Mouse (Mus musculus) limb, embryonic 12.5 days (tissue): ENCODE measurements around the gene Cavin1. TPM values are rescaled to one million over a fixed set of nuclear protein-coding genes. Genes with fewer than 3 reads are reported as not detected.

ENCODE experiments used
- ATAC-seq: fragments of 200-750 bp; cut with Nextera tagmentation; 2 replicates; pipeline ENCODE4 v1.8.0; 2017; ENCODE audit warnings: low read depth, moderate TSS enrichment; ENCODE audit not compliant: insufficient number of reproducible peaks, insufficient read depth, low FRiP score, low TSS enrichment
- H3K27ac ChIP-seq: fragments of 300-500 bp; sonication (generic); 2 replicates; pipeline ENCODE4 v1.5.1; 2016; ENCODE audit warnings: mild to moderate bottlenecking, moderate library complexity
- H3K27me3 ChIP-seq: fragments of 300-500 bp; sonication (generic); 2 replicates; pipeline ENCODE4 v1.6.1; 2016; ENCODE audit warnings: mild to moderate bottlenecking, moderate library complexity
- H3K36me3 ChIP-seq: fragments of 300-500 bp; sonication (generic); 2 replicates; pipeline ENCODE4 v1.6.1; 2016; ENCODE audit warnings: mild to moderate bottlenecking, moderate library complexity
- H3K4me1 ChIP-seq: fragments of 300-500 bp; sonication (generic); replicated peaks from 2 replicates; pipeline ENCODE4 v1.6.1; 2016
- H3K4me2 ChIP-seq: fragments of 300-500 bp; sonication (generic); 2 replicates; pipeline ENCODE4 v1.6.1; 2016; ENCODE audit warnings: mild to moderate bottlenecking, moderate library complexity
- H3K4me3 ChIP-seq: fragments of 300-500 bp; sonication (generic); replicated peaks from 2 replicates; pipeline ENCODE4 v1.5.1; 2016; ENCODE audit warnings: mild to moderate bottlenecking
- H3K9ac ChIP-seq: fragments of 300-500 bp; sonication (generic); replicated peaks from 2 replicates; pipeline ENCODE4 v1.6.1; 2016; ENCODE audit warnings: mild to moderate bottlenecking, moderate library complexity
- H3K9me3 ChIP-seq: fragments of 300-500 bp; sonication (generic); 2 replicates; pipeline ENCODE4 v1.6.1; 2016; ENCODE audit warnings: mild to moderate bottlenecking, moderate library complexity
- WGBS: fragments of 180-500 bp; shearing (Covaris S2); methylation state at CpG from one replicate; pipeline ENCODE4 v1.1.7; 2016; 5-methylcytosine and 5-hydroxymethylcytosine counted together
- polyA plus RNA-seq: library from polyadenylated mRNA; unstranded; fragments of >200 nt; fragmentation: Nextera tagmentation; extraction: Ambion mirVana; gene quantifications from 2 replicates; pipeline ENCODE4 v1.2.1, GENCODE M21; 2016

Cavin1 gene
- polyA plus RNA-seq, 1 experiment from 2014 or later: 38.4 TPM

- H3K4me3 ChIP-seq: no peak overlapping the region
- WGBS: 88% methylated on average over 8 of the region's 8 CpGs
- H3K36me3 ChIP-seq: peaks cover 6% of the 10 kb centered on the region; the same call in 1 of the 2 replicates
- H3K9ac ChIP-seq: no peak overlapping the region
- H3K4me1 ChIP-seq: peaks cover 37% of the 10 kb centered on the region
- no peaks in the 10 kb centered on the region for H3K27me3 ChIP-seq
- H3K4me2 ChIP-seq: no peak overlapping the region
- no peak for ATAC-seq
- no peak overlapping the region for H3K27ac ChIP-seq
- H3K9me3 ChIP-seq: no peaks in the 10 kb centered on the region
These were observed 35.0 kb downstream of the Cavin1 start for GRCm38 (mm10) chr11:100935373-100936355.

DNA sequence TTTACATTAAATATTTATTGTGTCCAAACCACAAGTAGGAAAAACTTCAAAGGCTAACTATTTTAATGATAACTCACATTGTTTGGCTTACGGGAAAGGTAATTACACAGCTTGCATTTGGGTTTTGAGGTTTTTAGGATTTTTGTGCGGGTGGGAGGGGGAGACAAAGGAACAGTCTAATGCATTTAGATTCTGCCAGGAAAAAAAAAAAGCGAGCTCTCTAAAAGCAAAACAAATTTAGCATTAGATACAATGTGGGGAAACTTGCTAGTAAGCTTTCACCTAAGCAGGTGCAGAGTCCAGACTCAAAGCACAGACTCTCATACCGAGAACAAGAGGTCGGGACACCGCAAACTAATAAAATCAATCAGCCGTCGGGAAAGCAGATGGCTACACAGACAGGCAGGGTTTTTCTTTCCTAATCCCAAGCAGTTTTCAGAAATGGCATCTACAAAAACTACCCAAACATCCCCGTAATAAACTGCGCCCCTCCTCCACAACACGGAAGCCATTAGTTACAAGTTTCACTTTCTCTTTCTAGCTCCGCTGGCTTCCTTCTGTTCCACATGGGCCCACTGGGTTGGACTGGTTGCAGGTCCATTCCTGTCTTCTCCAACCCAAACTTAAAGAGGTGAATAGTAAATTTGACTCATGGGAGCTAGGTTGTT lies 39.3 kb downstream of the Cavin1 start:
- WGBS: 42% methylated on average over 12 of the region's 12 CpGs
- H3K4me3 ChIP-seq: peak overlapping the region; percentile 21
- ATAC-seq: no peak
- no peak overlapping the region for H3K27ac ChIP-seq
- peak overlapping the region; percentile 41 for H3K4me2 ChIP-seq
- H3K36me3 ChIP-seq: peaks cover 6% of the 10 kb centered on the region; the same call in 1 of the 2 replicates
- H3K9ac ChIP-seq: no peak overlapping the region
- H3K9me3 ChIP-seq: no peaks in the 10 kb centered on the region
- H3K4me1 ChIP-seq: peaks cover 11% of the 10 kb centered on the region
- no peaks in the 10 kb centered on the region for H3K27me3 ChIP-seq

DNA sequence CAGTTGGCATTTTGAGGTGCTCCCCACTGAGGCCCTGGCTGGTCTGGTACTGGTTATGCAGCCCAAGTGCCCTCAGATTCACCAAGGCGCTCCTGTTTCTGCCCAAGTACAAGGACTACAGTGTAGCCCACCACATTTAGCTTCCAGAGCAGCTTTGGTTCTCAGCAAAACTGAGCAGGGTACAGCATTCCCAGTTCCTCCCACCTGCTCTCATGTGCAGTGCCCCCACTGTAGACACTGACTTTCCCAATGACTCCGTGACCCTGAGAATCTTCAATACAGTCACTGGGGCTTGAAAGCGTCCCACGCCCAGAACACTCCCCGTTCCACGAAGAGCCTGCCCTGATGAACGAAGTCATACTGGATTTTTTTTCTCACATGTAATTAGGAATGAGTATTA lies 40.1 kb downstream of the Cavin1 start:
- Histone ChIP-seq H3K4me2 (no peak overlapping the region), H3K4me3 (no peak overlapping the region), H3K9ac (no peak overlapping the region), H3K27me3 (no peaks in the 10 kb centered on the region), H3K27ac (no peak overlapping the region), H3K9me3 (no peaks in the 10 kb centered on the region), H3K4me1 (peaks cover 11% of the 10 kb centered on the region), H3K36me3 (peaks cover 6% of the 10 kb centered on the region; the same call in 1 of the 2 replicates)
- no peak for ATAC-seq
- WGBS: 89% methylated on average over 7 of the region's 7 CpGs

GRCm38 (mm10) chr11:100927386-100927785 lies 43.3 kb downstream of the Cavin1 start:
- no peaks in the 10 kb centered on the region for H3K36me3 ChIP-seq
- no peak overlapping the region for H3K4me2 ChIP-seq
- peaks cover 11% of the 10 kb centered on the region for H3K4me1 ChIP-seq
- ATAC-seq: no peak
- H3K4me3 ChIP-seq: no peak overlapping the region
- no peak overlapping the region for H3K9ac ChIP-seq
- H3K27me3 ChIP-seq: no peaks in the 10 kb centered on the region
- H3K27ac ChIP-seq: no peak overlapping the region
- WGBS: 79% methylated on average over 3 of the region's 3 CpGs
- H3K9me3 ChIP-seq: no peaks in the 10 kb centered on the region

DNA sequence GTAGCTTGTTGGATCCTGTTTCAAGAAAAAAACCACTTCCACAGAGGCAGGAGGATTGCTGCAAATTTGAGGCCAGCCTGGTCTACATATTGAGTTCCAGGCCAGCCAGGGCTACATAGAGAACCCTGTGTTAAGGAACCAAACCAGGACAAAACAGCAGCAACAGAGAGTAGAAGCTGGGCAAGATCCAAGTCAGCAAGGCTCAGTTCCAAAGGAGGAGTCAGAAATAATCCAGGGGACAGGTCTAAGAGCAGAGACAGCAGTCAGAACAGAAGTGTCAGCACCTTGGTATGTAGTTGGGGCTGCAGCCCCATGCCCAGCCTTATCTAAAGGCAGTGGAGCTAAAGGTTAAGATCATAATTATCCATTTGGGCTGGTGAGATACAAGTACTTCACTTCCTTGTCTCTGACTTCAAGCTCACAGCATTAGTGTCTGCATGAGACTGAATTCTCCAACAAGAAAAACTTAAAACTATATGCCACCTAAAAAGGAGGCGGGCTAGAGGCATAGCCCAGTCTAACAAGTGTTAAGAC lies 46.2 kb downstream of the Cavin1 start:
- WGBS: 92% methylated on average over 1 of the region's 1 CpGs

DNA sequence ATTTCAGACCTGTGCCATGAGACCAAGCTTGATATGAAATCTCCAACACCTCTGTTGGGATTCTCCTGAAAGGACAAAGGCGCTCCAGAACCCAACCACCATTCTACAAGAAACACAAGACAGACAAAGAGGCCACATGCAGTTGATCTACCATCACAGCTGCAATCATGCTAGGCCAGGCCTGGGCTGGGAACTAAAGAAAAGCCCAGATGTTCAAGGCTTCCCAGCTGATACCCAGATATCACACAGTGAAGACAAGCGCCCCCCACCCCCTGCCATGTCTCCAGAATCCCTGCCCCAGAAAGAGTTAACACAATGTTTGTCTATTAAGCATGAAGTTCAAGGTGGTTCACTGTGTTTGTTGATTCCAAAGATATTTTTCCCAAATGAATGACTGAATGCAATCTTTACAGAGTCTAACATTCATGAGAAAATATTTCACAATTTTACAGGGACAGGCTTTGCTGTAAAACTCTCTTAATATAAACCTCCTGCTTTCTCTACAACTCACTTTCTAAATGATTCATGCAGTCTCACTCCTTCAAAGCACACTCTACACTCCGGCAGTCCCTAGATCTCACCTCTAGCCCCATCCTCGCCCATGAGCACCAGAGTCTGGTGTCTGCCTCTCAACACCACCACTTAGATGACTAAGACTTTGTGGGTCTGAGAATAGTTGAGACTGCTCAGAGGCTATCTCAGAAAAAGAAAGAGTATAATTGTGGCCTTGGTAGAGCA lies 49.6 kb downstream of the Cavin1 start:
- no peak for ATAC-seq
- Histone ChIP-seq H3K27me3 (no peaks in the 10 kb centered on the region), H3K36me3 (peaks cover 5% of the 10 kb centered on the region; the same call in 1 of the 2 replicates), H3K27ac (no peak overlapping the region), H3K4me1 (no peaks in the 10 kb centered on the region), H3K4me2 (no peak overlapping the region), H3K4me3 (no peak overlapping the region), H3K9me3 (no peaks in the 10 kb centered on the region), H3K9ac (no peak overlapping the region)
- WGBS: 87% methylated on average over 4 of the region's 4 CpGs

More for the DNA sequence above, 46.2 kb downstream of the Cavin1 start:
- no peaks in the 10 kb centered on the region for H3K27me3 ChIP-seq
- no peaks in the 10 kb centered on the region for H3K9me3 ChIP-seq
- no peak overlapping the region for H3K27ac ChIP-seq
- H3K4me1 ChIP-seq: no peaks in the 10 kb centered on the region
- H3K36me3 ChIP-seq: no peaks in the 10 kb centered on the region
- ATAC-seq: no peak
- H3K4me3 ChIP-seq: no peak overlapping the region
- no peak overlapping the region for H3K9ac ChIP-seq
- H3K4me2 ChIP-seq: no peak overlapping the region

- Histone ChIP-seq H3K4me1 (no peaks in the 10 kb centered on the region), H3K36me3 (peaks cover 14% of the 10 kb centered on the region; the same call in 1 of the 2 replicates), H3K9ac (no peak overlapping the region), H3K4me3 (no peak overlapping the region), H3K27ac (no peak overlapping the region), H3K27me3 (no peaks in the 10 kb centered on the region), H3K9me3 (peaks cover 4% of the 10 kb centered on the region; the same call in 1 of the 2 replicates), H3K4me2 (no peak overlapping the region)
- 91% methylated on average over 5 of the region's 5 CpGs for WGBS
- no peak for ATAC-seq
These were observed 52.7 kb downstream of the Cavin1 start for GRCm38 (mm10) chr11:100918007-100918406.

DNA sequence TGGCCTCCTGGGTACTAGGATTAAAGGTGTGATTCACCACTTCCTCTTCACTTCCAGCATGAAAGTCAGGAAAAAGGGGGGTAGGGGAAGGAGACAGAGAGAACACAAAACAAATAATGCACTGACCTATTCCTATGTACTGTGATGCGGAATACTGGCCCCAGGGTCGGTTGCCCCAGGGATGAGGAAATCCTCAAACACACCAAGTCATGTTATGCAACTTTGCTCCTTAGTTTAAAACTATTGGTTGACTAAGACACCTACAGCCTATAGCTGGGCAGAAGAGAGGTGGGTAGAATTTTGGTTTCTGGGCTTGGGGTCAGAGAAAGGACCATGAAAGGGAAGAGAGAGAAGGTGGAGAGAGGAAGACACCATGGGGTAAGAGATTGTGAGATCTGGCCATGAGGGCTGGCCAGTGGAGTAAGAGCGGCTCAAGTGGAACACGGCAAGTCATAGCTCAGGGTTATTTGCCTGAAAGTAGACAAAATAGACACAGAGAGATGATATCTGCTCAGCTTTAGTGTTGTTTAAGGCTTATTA lies 54.2 kb downstream of the Cavin1 start:
- H3K27me3 ChIP-seq: no peaks in the 10 kb centered on the region
- no peak for ATAC-seq
- H3K36me3 ChIP-seq: peaks cover 14% of the 10 kb centered on the region; the same call in 1 of the 2 replicates
- no peaks in the 10 kb centered on the region for H3K4me1 ChIP-seq
- no peak overlapping the region for H3K27ac ChIP-seq
- WGBS: 90% methylated on average over 4 of the region's 4 CpGs
- peaks cover 4% of the 10 kb centered on the region; the same call in 1 of the 2 replicates for H3K9me3 ChIP-seq
- H3K4me3 ChIP-seq: no peak overlapping the region
- H3K4me2 ChIP-seq: no peak overlapping the region
- no peak overlapping the region for H3K9ac ChIP-seq

- H3K9ac ChIP-seq: no peak overlapping the region
- no peak overlapping the region for H3K4me3 ChIP-seq
- no peaks in the 10 kb centered on the region for H3K27me3 ChIP-seq
- H3K4me1 ChIP-seq: no peaks in the 10 kb centered on the region
- H3K4me2 ChIP-seq: no peak overlapping the region
- no peak for ATAC-seq
- peaks cover 24% of the 10 kb centered on the region; the same call in 1 of the 2 replicates for H3K36me3 ChIP-seq
- H3K27ac ChIP-seq: no peak overlapping the region
- peaks cover 4% of the 10 kb centered on the region; the same call in 1 of the 2 replicates for H3K9me3 ChIP-seq
- 97% methylated on average over 3 of the region's 3 CpGs for WGBS
These were observed 55.6 kb downstream of the Cavin1 start for GRCm38 (mm10) chr11:100915063-100915462.

DNA sequence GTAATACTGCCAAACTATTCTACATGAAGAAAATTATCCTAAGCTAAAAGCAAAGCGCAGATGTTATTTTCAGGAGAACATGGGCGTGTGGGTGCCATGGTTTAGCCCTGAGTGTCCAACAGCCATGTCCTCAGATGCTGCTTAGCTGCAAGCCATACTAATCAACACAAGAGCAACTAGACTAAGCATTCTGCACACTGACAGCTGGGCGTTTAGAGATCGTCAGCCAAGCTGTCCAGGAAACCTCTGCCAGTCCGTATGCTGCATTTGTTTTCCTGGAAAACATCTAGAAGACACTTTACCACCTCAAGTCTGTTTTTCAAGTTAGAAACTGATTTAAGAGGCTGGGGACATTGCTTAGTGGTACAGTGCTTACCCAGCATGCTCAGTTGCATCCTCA lies 56.3 kb downstream of the Cavin1 start:
- H3K36me3 ChIP-seq: peaks cover 24% of the 10 kb centered on the region; the same call in 1 of the 2 replicates
- no peaks in the 10 kb centered on the region for H3K4me1 ChIP-seq
- WGBS: 85% methylated on average over 5 of the region's 5 CpGs
- H3K27ac ChIP-seq: no peak overlapping the region
- no peak overlapping the region for H3K4me2 ChIP-seq
- peaks cover 4% of the 10 kb centered on the region; the same call in 1 of the 2 replicates for H3K9me3 ChIP-seq
- H3K27me3 ChIP-seq: no peaks in the 10 kb centered on the region
- no peak for ATAC-seq
- H3K4me3 ChIP-seq: no peak overlapping the region
- no peak overlapping the region for H3K9ac ChIP-seq
